Mouse (Mus musculus) B cell, adult 67 days (primary cell): Measurements from ENCODE around the gene Adgrf5. TPM values are rescaled to one million over a fixed set of nuclear protein-coding genes. Genes with fewer than 3 reads are reported as not detected.

Experiments used
- total RNA-seq, 2 experiments: library from RNA; stranded (reverse); gene quantifications; 4 replicates each; pipeline ENCODE4 v1.2.4; 2023

Adgrf5 gene
- total RNA-seq = not detected

GRCm38 (mm10) chr17:43359826-43360619 lies at the start of gene Adgrf5:
Gene Adgrf5, plus strand, starts transcription at chr17:43360451.

GRCm38 (mm10) chr17:43502592-43502991 lies 142.3 kb downstream of the Adgrf5 start, which contains the start of gene Mep1a:
Gene Mep1a, minus strand, starts transcription at chr17:43502812.

Other genes starting within 250 kb of the Adgrf5 start
- gene Adgrf1, start 90.1 kb upstream of the Adgrf5 start, total RNA-seq = not detected
- gene Mep1a, start 142.4 kb downstream of the Adgrf5 start, total RNA-seq = not detected
- gene Ankrd66, start 183.2 kb downstream of the Adgrf5 start, total RNA-seq = not detected
- 10 to 100 TPM in 1 of 2 experiments, 1 to 10 TPM in 1; 8.9 to 11.0 TPM for gene Pla2g7, start 207.6 kb downstream of the Adgrf5 start, total RNA-seq